Mouse (Mus musculus) kidney, adult 18-20 months (tissue): ENCODE results near the gene Itgb5.

Experiments used
- DNase-seq: peaks from one replicate; pipeline ENCODE4 v3.0.0; 2021

Gene Itgb5

GRCm38 (mm10) chr16:33998011-33998410 is 168.5 kb downstream of the Itgb5 start:
- DNase-seq, result no peak
